Mouse (Mus musculus): Measurements from ENCODE around the gene Pcp4l1. TPM values are rescaled to one million over a fixed set of nuclear protein-coding genes. Genes with fewer than 3 reads are reported as not detected.

Pcp4l1 gene
- polyA plus RNA-seq, 1 experiment, result 28.3 TPM

DNA sequence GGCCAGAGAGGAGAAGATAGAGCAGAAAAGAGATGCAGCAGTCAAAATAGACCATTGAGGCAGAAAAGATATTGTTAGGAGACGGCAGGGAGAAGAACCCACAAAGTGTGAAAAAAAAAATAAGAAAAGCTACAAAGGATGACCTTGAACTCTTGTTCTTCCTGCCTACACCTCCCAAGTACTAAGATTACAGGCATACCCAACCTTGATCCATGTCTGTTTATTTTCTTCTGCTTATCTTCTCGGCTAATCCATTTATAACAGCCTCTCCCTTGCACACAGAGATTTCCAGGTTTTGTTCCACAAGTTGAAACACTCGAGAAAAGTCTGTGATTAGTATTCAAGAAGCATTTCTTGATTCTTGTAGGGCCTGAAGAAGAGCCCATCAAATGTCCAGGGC lies 26.2 kb downstream of the Pcp4l1 start:
- H3K36me3 ChIP-seq (replicated peaks; ENCODE audit: low read length), result peaks cover 29% of the 10 kb centered on the region
- no peak for TF ChIP-seq GATA1 (IDR thresholded peaks at IDR 0.05; ENCODE audit: borderline replicate concordance, low read length)
- TF ChIP-seq FLI1 (IDR thresholded peaks at IDR 0.05; ENCODE audit: low read length), result no peak
- H3K4me3 ChIP-seq (replicated peaks), result no peak overlapping the region
- H3K9me3 ChIP-seq, result no peaks in the 10 kb centered on the region
- H3K27me3 ChIP-seq (replicated peaks), result peaks cover 15% of the 10 kb centered on the region
- peaks cover 52% of the 10 kb centered on the region for H3K4me1 ChIP-seq

GRCm38 (mm10) chr1:171168906-171169305 lies 27.2 kb downstream of the Pcp4l1 start:
- H3K4me1 ChIP-seq, result peaks cover 47% of the 10 kb centered on the region

GRCm38 (mm10) chr1:171165629-171166345 lies 30.3 kb downstream of the Pcp4l1 start:
- Histone ChIP-seq H3K4me3 (replicated peaks) (no peak overlapping the region), H3K9me3 (no peaks in the 10 kb centered on the region), H3K4me1 (peaks cover 35% of the 10 kb centered on the region), H3K36me3 (replicated peaks; ENCODE audit: low read length) (no peaks in the 10 kb centered on the region), H3K27me3 (replicated peaks) (peaks cover 13% of the 10 kb centered on the region)
- no peak for TF ChIP-seq GATA1 (IDR thresholded peaks at IDR 0.05; ENCODE audit: borderline replicate concordance, low read length)

More at GRCm38 (mm10) chr1:171168906-171169305, 27.2 kb downstream of the Pcp4l1 start:
- TF ChIP-seq FLI1 (IDR thresholded peaks at IDR 0.05; ENCODE audit: low read length), result no peak
- no peak for TF ChIP-seq GATA1 (IDR thresholded peaks at IDR 0.05; ENCODE audit: borderline replicate concordance, low read length)
- H3K27me3 ChIP-seq (replicated peaks), result peaks cover 15% of the 10 kb centered on the region
- H3K4me3 ChIP-seq (replicated peaks), result no peak overlapping the region
- peaks cover 20% of the 10 kb centered on the region for H3K36me3 ChIP-seq (replicated peaks; ENCODE audit: low read length)
- no peaks in the 10 kb centered on the region for H3K9me3 ChIP-seq

DNA sequence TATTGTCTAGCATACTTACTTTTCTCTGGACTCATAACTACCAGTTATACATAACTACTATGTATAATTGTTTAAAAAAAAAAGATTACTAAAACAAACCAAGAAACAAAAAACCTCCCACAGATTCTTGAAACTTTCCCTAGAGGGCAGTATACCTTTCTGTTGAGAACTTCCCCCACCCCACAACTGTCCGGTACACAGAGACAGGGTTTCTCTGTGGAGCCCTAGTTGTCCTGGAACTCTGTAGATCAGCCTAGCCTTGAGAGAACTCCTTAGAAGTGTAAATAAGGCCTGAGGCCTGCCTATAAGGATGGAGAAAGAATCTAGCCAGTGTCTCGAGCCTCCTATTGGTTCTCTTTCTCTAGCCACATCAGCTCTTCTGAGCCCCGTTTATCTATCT lies 31.8 kb downstream of the Pcp4l1 start:
- no peaks in the 10 kb centered on the region for H3K36me3 ChIP-seq (replicated peaks; ENCODE audit: low read length)
- H3K4me3 ChIP-seq (replicated peaks), result no peak overlapping the region

DNA sequence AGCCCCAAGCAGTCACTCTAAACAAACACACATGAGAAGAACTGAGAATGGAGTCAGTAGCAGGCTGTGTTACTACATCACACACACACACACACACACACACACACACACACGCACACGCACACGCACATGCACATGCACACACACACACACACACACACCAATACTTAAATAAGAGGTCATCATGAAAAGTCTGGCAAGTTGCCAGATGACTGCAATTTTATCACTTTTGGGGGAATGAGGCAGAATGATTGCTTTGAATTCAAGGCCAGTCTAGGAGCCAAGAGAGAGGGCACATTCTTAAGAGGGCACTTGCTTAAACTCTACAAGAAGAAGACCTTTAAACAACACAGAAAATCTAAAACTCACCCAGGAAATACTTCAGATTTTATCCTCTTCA lies 33.5 kb downstream of the Pcp4l1 start:
- Histone ChIP-seq H3K4me1 (peaks cover 35% of the 10 kb centered on the region), H3K9me3 (no peaks in the 10 kb centered on the region), H3K4me3 (replicated peaks) (no peak overlapping the region), H3K27me3 (replicated peaks) (peaks cover 23% of the 10 kb centered on the region), H3K36me3 (replicated peaks; ENCODE audit: low read length) (no peaks in the 10 kb centered on the region)
- no peak for TF ChIP-seq FLI1 (IDR thresholded peaks at IDR 0.05; ENCODE audit: low read length)
- no peak for TF ChIP-seq GATA1 (IDR thresholded peaks at IDR 0.05; ENCODE audit: borderline replicate concordance, low read length)

More for the DNA sequence above, 31.8 kb downstream of the Pcp4l1 start:
- TF ChIP-seq GATA1 (IDR thresholded peaks at IDR 0.05; ENCODE audit: borderline replicate concordance, low read length) (no peak), FLI1 (IDR thresholded peaks at IDR 0.05; ENCODE audit: low read length) (no peak)
- peaks cover 21% of the 10 kb centered on the region for H3K27me3 ChIP-seq (replicated peaks)
- peaks cover 48% of the 10 kb centered on the region for H3K4me1 ChIP-seq
- H3K9me3 ChIP-seq, result no peaks in the 10 kb centered on the region

DNA sequence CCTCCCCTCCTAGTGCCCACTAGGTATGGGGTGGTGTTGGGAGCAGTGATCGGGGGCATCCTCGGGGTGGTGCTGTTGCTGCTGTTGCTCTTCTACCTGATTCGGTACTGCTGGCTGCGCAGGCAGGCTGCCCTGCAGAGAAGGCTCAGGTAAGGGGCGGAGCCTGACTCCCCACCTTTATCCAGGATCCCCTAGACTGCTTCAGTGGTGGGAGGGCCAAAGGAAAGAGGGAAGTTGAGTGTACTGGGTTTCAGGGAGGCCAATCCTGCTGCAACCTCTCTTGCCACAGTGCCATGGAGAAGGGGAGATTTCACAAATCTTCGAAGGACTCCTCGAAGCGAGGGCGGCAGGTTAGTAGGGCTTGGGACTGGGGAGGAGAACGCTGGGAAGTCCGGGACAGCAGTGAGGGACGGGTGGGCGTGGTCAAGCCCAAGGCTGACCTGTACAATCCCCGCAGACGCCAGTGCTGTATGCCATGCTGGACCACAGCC lies 36.5 kb downstream of the Pcp4l1 start:
- no peaks in the 10 kb centered on the region for H3K36me3 ChIP-seq (replicated peaks; ENCODE audit: low read length)
- H3K4me1 ChIP-seq, result peaks cover 22% of the 10 kb centered on the region
- TF ChIP-seq FLI1 (IDR thresholded peaks at IDR 0.05; ENCODE audit: low read length) (no peak), GATA1 (IDR thresholded peaks at IDR 0.05; ENCODE audit: borderline replicate concordance, low read length) (no peak)
- H3K4me3 ChIP-seq (replicated peaks), result peak overlapping the region; percentile 62
- H3K27me3 ChIP-seq (replicated peaks), result peaks cover 34% of the 10 kb centered on the region
- H3K9me3 ChIP-seq, result no peaks in the 10 kb centered on the region

DNA sequence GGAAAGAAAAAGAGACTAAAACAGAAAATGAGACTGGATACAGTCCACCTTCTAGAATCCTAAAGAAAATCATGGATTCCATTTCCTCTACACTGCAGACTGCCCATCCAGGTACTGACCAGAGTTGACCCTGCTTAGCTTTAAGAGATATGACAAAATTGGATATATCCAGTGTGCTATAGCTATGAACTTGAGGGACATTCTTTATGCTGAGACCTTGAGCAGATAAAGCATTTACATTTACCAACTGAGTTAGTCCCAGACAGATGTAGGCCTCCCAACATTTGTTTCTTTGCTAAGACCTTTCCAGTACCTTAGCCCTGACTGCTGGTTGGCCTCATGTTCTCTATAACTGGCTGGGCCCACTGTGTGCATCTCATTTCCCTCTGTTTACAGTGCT lies 38.1 kb downstream of the Pcp4l1 start:
- Histone ChIP-seq H3K36me3 (replicated peaks; ENCODE audit: low read length) (no peaks in the 10 kb centered on the region), H3K4me1 (peaks cover 34% of the 10 kb centered on the region), H3K9me3 (no peaks in the 10 kb centered on the region), H3K4me3 (replicated peaks) (no peak overlapping the region), H3K27me3 (replicated peaks) (peaks cover 34% of the 10 kb centered on the region)
- TF ChIP-seq FLI1 (IDR thresholded peaks at IDR 0.05; ENCODE audit: low read length) (no peak), GATA1 (IDR thresholded peaks at IDR 0.05; ENCODE audit: borderline replicate concordance, low read length) (no peak)

DNA sequence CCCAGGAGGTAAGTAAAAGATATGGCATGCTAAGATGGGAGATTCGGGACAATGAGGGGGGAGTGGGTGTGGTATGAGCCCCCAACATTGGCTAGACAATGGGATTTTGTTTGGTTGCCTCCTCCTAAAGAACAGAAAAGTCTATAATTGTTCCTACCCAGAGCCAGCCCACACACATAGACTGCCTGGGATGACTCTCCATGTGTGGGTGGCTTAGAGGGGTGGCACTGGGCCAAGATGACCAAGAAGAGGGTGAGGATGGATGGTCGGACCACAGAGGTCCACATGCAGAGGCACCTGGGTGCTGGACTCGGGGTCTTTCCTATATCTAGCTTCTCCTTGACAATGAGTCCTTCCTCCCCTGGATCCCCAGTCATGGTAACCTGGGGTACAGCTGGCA lies 39.4 kb downstream of the Pcp4l1 start:
- Histone ChIP-seq H3K27me3 (replicated peaks) (peaks cover 34% of the 10 kb centered on the region), H3K4me1 (peaks cover 38% of the 10 kb centered on the region), H3K4me3 (replicated peaks) (no peak overlapping the region), H3K36me3 (replicated peaks; ENCODE audit: low read length) (no peaks in the 10 kb centered on the region), H3K9me3 (no peaks in the 10 kb centered on the region)
- no peak for TF ChIP-seq GATA1 (IDR thresholded peaks at IDR 0.05; ENCODE audit: borderline replicate concordance, low read length)
- no peak for TF ChIP-seq FLI1 (IDR thresholded peaks at IDR 0.05; ENCODE audit: low read length)

- TF ChIP-seq FLI1 (IDR thresholded peaks at IDR 0.05; ENCODE audit: low read length) (no peak), GATA1 (IDR thresholded peaks at IDR 0.05; ENCODE audit: borderline replicate concordance, low read length) (no peak)
- peaks cover 6% of the 10 kb centered on the region for H3K36me3 ChIP-seq (replicated peaks; ENCODE audit: low read length)
- no peaks in the 10 kb centered on the region for H3K9me3 ChIP-seq
- no peak overlapping the region for H3K4me3 ChIP-seq (replicated peaks)
- peaks cover 47% of the 10 kb centered on the region for H3K4me1 ChIP-seq
- peaks cover 11% of the 10 kb centered on the region for H3K27me3 ChIP-seq (replicated peaks)
These were observed 44.1 kb downstream of the Pcp4l1 start for GRCm38 (mm10) chr1:171151966-171152365.

GRCm38 (mm10) chr1:171150838-171151391 lies 45.2 kb downstream of the Pcp4l1 start:
- Histone ChIP-seq H3K4me1 (peaks cover 47% of the 10 kb centered on the region), H3K36me3 (replicated peaks; ENCODE audit: low read length) (peaks cover 10% of the 10 kb centered on the region), H3K4me3 (replicated peaks) (peak overlapping the region; percentile 99), H3K9me3 (no peaks in the 10 kb centered on the region), H3K27me3 (replicated peaks) (peaks cover 7% of the 10 kb centered on the region)
- TF ChIP-seq FLI1 (IDR thresholded peaks at IDR 0.05; ENCODE audit: low read length), result no peak
- TF ChIP-seq GATA1 (IDR thresholded peaks at IDR 0.05; ENCODE audit: borderline replicate concordance, low read length), result no peak

All from megakaryocyte, embryonic 14.5 days (primary cell).